Mouse (Mus musculus): ENCODE measurements at regions not wholly inside any gene's neighbourhood (a gene's known extent, or its start where the extent isn't known, plus 50 kb on each side); places are given as distances from the start of the nearest gene placed in this dataset.

- no peak for DNase-seq (ENCODE audit: extremely low read depth, insufficient read length, low spot score)
Observed at GRCm38 (mm10) chr3:101749841-101750240, 98.9 kb downstream of the Mab21l3 start.

DNA sequence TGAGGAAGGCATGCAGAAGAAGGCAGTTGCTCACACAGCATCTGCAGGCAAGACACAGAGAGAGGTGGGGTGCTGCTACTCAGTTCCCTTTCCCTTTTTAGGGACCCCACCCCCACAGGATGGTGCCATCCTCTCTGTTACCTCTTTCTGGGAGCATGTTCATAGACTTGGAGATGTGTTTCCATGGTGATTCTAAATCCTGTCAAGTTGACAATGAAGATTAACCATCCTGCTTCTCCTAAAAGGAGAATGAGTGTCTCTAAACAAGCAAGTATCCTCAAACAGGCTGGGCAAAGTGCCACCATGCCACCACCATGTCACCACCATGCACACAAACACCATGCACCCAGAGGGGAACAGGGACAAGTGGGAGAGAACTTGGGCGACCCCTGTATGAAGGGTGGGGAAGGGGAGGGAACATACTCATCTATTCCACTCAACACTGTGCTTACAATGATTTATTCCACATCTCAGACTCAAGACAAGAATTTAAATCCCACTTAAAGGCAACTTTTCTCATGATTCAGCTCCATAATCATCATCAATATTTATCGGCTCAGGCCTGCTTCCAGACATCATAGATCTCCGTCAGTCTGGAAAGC, 99.6 kb downstream of the Mab21l3 start:
- DNase-seq (ENCODE audit: extremely low read depth, insufficient read length, low spot score), result no peak

GRCm38 (mm10) chr3:101748186-101748585, 100.6 kb downstream of the Mab21l3 start:
- DNase-seq (ENCODE audit: extremely low read depth, insufficient read length, low spot score), result no peak

- no peak for DNase-seq (ENCODE audit: extremely low read depth, insufficient read length, low spot score)
Observed at GRCm38 (mm10) chr3:101740906-101741305, 107.9 kb downstream of the Mab21l3 start.

GRCm38 (mm10) chr3:101737197-101737596, 111.6 kb downstream of the Mab21l3 start:
- no peak for DNase-seq (ENCODE audit: extremely low read depth, insufficient read length, low spot score)

DNA sequence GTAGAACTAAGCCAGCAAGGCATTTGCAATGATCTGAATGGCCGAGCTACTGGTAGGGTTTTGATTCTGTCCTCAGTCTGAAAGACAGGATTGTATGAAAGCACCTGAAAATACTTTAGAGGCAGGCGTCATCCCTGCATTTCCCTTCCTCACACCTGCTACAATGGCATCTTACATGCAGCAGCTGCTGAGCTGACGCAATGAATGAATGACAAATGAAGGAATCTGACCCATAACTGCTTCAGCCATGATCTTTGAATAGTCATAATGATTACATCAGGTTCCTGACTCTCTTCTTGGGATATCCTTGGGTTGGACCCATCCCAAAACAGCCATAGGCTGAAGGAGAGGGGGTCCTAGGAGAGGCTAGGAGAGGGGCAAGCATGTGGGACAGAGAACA, 119.7 kb downstream of the Mab21l3 start:
- DNase-seq (ENCODE audit: extremely low read depth, insufficient read length, low spot score), result no peak

DNA sequence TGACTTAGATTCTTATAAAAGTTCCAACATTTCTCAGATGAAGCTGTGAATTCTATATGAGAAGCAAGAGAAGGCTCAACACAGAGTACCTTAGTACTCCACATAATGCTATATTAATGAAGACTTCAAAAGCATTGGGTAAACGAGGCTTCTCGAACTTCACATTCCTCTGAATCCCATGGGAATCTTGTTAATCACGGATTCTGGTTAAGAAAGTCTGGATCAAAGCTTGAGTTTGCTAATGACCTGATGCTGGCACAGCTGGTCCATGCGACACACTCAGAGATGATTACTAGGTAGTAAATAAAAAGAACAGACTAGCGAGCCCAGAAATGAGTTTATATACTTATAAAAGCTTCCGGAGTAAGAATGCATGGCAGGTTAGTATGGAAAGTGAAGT, 118.4 kb upstream of the Atp1a1 start:
- DNase-seq (ENCODE audit: extremely low read depth, insufficient read length, low spot score), result no peak

DNA sequence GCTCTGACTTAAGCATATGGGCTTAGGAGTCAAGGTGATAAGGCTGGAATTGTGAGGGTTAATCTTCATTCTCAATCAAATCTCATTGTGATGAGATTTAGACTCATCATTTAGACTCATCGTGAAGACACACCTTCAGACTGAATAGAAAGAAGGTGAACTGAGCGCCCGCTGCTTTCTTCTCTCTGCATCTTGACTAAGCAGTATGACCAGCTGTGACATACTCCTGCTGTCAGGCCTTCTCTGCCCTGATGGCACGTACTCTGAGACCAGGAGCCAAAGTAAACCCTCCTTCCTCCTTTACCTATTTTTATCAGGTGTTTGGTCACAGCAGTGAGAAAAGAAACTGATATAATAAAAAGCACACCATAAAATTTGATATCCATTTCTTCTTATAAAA, 117.5 kb upstream of the Atp1a1 start:
- DNase-seq (ENCODE audit: extremely low read depth, insufficient read length, low spot score), result no peak

- DNase-seq (ENCODE audit: extremely low read depth, insufficient read length, low spot score), result no peak
Observed at GRCm38 (mm10) chr3:101715416-101715815, 110.9 kb upstream of the Atp1a1 start.

DNA sequence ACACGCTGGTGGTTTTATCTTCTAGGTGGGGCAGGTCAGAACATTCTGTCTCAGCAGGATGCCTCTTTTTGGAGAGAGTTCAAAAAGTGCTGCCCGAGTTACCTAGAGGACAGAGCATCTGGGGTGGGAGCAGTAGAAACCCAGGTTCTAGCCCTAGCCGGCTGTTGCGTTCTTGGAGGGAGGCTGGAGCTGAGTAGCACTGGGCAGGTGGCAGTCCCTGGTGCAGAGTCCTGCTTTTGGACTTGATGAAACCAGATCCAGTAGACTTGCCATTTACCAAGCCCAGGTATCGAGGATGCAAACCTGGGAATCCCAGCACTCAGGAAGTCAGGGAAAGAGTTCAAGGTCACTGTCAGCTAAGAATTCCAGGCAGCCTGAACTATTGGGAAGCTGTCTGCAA, 110.3 kb upstream of the Atp1a1 start:
- no peak for DNase-seq (ENCODE audit: extremely low read depth, insufficient read length, low spot score)

- DNase-seq (ENCODE audit: extremely low read depth, insufficient read length, low spot score), result no peak
Observed at GRCm38 (mm10) chr3:101713669-101714068, 109.2 kb upstream of the Atp1a1 start.

DNA sequence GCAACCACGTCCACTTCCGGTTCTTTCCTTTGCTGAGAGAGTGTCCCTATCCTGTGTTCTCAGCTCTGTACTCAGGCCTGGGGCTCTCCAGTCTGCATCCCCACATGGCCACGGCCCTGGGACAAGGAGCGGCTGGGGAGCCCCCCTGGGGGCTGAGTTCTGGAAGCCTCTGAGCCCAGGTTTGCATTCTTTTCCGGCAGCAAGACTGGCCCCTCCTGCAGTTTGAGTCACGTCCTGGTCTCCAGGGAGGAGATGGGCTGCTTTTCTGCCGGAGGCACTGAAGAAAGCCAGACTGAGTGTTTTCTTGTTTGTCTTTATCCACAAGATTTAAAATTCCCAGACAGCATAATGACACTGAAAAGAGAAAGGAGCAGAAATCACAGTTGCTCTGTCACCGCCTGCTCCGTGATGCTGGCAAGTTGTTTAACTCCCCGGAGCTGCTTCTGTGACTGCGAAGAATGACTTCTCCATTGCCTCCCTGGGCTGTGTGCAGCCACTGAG, 108.7 kb upstream of the Atp1a1 start:
- DNase-seq (ENCODE audit: extremely low read depth, insufficient read length, low spot score), result peak; percentile 55

DNA sequence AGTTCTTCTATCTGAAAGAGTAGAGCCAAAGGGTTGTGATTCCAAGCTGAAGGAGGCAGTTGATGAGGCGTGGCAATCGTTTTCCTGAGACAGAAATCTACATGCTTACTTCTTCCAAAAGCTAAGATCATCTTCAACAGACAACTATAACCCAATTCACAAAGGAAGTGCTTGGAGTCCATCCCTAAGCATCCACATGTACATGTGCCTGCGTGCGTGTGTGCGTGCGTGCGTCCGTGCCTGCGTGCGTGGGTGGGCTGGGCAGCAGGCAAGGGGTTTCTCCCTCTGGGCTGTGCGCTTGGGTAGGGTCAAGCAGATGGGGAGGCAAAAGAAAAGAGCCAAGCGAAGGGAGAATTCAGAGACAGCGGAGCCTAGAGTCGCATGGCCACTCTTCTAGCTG, 108.2 kb upstream of the Atp1a1 start:
- no peak for DNase-seq (ENCODE audit: extremely low read depth, insufficient read length, low spot score)

- DNase-seq (ENCODE audit: extremely low read depth, insufficient read length, low spot score), result no peak
Observed at GRCm38 (mm10) chr3:101711594-101712171, 107.2 kb upstream of the Atp1a1 start.

- DNase-seq (ENCODE audit: extremely low read depth, insufficient read length, low spot score), result peak; percentile 19
Observed at GRCm38 (mm10) chr3:101709379-101709970, 105.0 kb upstream of the Atp1a1 start.

- DNase-seq (ENCODE audit: extremely low read depth, insufficient read length, low spot score), result no peak
Observed at GRCm38 (mm10) chr3:101708821-101709220, 104.3 kb upstream of the Atp1a1 start.

- no peak for DNase-seq (ENCODE audit: extremely low read depth, insufficient read length, low spot score)
Observed at GRCm38 (mm10) chr3:101704919-101705318, 100.4 kb upstream of the Atp1a1 start.

DNA sequence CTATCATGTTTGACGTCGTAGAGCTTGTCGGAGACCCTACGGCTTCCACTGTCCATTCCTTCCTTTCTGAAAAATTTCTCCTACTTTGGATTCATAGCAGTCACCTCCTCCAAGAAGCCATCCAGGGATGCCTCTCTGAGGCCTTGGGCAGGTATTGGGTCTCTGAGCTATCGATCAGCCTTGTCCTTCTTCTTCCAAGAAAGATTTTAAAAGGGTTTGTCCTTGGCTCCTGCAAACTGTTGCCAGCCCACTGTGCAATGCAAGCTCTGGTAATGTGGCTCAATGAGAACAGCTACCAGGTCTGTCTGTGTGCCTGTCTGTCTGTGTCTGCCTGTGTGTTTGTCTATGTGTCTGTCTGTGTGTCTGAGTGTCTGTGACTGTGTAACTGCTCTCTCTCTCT, 99.8 kb upstream of the Atp1a1 start:
- DNase-seq (ENCODE audit: extremely low read depth, insufficient read length, low spot score), result no peak

DNA sequence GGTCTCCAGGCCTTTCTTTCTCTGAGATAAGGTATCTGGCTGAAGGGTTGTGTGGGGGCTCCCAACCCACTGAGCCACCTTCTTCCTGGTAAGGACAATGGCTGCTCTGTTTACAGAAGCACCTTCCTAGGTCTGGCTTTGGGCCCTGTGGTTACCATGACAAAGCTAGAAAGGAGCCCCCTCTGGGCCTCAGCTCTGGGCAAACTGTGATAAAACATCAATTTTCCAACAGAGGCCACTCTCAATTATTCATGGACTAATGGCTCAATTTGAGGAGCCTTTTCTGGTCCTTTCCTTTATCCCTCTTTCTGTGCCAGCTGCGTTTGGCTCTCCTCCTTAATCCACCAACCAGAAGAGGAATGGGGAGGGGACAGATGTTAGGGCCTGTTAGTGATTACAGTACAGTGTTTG, 97.3 kb upstream of the Atp1a1 start:
- no peak for DNase-seq (ENCODE audit: extremely low read depth, insufficient read length, low spot score)

- no peak for DNase-seq (ENCODE audit: extremely low read depth, insufficient read length, low spot score)
Observed at GRCm38 (mm10) chr3:101700974-101701610, 96.6 kb upstream of the Atp1a1 start.

- DNase-seq (ENCODE audit: extremely low read depth, insufficient read length, low spot score), result peak; percentile 69
Observed at GRCm38 (mm10) chr3:101699929-101700681, 95.6 kb upstream of the Atp1a1 start.
